Mouse (Mus musculus): ENCODE data around the gene Syne4. TPM values are rescaled to one million over a fixed set of nuclear protein-coding genes. Genes with fewer than 3 reads are reported as not detected.

The Syne4 gene
- polyA plus RNA-seq, 1 experiment, result 1.2 TPM

- peak overlapping the region; percentile 71 for H3K4me2 ChIP-seq (ENCODE audit: low read depth)
- peak overlapping the region; percentile 75 for H3ac ChIP-seq (ENCODE audit: control insufficient read depth, insufficient read length)
- H3K4me3 ChIP-seq, result peak overlapping the region; percentile 36
- peaks cover 12% of the 10 kb centered on the region for H3K27me3 ChIP-seq (ENCODE audit: control insufficient read depth, insufficient read depth, insufficient read length)
- H3K36me3 ChIP-seq (ENCODE audit: control insufficient read depth, insufficient read depth), result no peaks in the 10 kb centered on the region
- H3K79me2 ChIP-seq (ENCODE audit: control insufficient read depth, insufficient read depth), result no peaks in the 10 kb centered on the region
- TF ChIP-seq MYOG (IDR thresholded peaks at IDR 0.05; ENCODE audit: control insufficient read depth in 1 of 3, insufficient read depth in 1 of 3, insufficient read length in 2 of 3, low read depth in 2 of 3), result peak in 1 of 3 experiments; percentile 0
- TF ChIP-seq POLR2AphosphoS2 (IDR thresholded peaks at IDR 0.05; ENCODE audit: insufficient read length, low read depth), result peak; percentile 87
- TF ChIP-seq POLR2A (IDR thresholded peaks at IDR 0.05; ENCODE audit: insufficient read length, low read depth), result peak; percentile 83
- no peak for TF ChIP-seq E2F4 (IDR thresholded peaks at IDR 0.05; ENCODE audit: insufficient read depth)
These were observed 7.7 kb downstream of the Syne4 start for GRCm38 (mm10) chr7:30322285-30322667.

GRCm38 (mm10) chr7:30322865-30323264 is 8.3 kb downstream of the Syne4 start:
- H3K4me2 ChIP-seq (ENCODE audit: low read depth), result peak overlapping the region; percentile 71
- peaks cover 14% of the 10 kb centered on the region for H3K27me3 ChIP-seq (ENCODE audit: control insufficient read depth, insufficient read depth, insufficient read length)
- H3ac ChIP-seq (ENCODE audit: control insufficient read depth, insufficient read length), result no peak overlapping the region
- no peak for TF ChIP-seq USF1 (IDR thresholded peaks at IDR 0.05; ENCODE audit: low read depth)
- TF ChIP-seq MYOD1 (IDR thresholded peaks at IDR 0.05; ENCODE audit: control insufficient read depth in 1 of 3, insufficient read length in 2 of 3, low read depth in 2 of 3), result peak in 1 of 3 experiments; percentile 5
- H3K79me2 ChIP-seq (ENCODE audit: control insufficient read depth, insufficient read depth), result no peaks in the 10 kb centered on the region
- peak overlapping the region; percentile 36 for H3K4me3 ChIP-seq
- H3K36me3 ChIP-seq (ENCODE audit: control insufficient read depth, insufficient read depth), result no peaks in the 10 kb centered on the region

- H3K36me3 ChIP-seq (ENCODE audit: control insufficient read depth, insufficient read depth), result no peaks in the 10 kb centered on the region
These were observed 9.2 kb downstream of the Syne4 start, which contains the start of gene Sdhaf1 for GRCm38 (mm10) chr7:30323795-30324194. Gene Sdhaf1 (minus strand): TSS chr7:30323895.

GRCm38 (mm10) chr7:30324300-30324944 is 9.8 kb downstream of the Syne4 start:
- H3K4me3 ChIP-seq, result no peak overlapping the region
- H3K27me3 ChIP-seq (ENCODE audit: control insufficient read depth, insufficient read depth, insufficient read length), result peaks cover 14% of the 10 kb centered on the region
- H3K79me2 ChIP-seq (ENCODE audit: control insufficient read depth, insufficient read depth), result no peaks in the 10 kb centered on the region
- TF ChIP-seq MYOD1 (IDR thresholded peaks at IDR 0.05; ENCODE audit: control insufficient read depth in 1 of 3, insufficient read length in 2 of 3, low read depth in 2 of 3) (no peak), TCF3 (IDR thresholded peaks at IDR 0.05; ENCODE audit: insufficient read length, low read depth) (no peak), REST (IDR thresholded peaks at IDR 0.05; ENCODE audit: insufficient read depth, insufficient read length) (no peak)
- no peak overlapping the region for H3K4me2 ChIP-seq (ENCODE audit: low read depth)
- H3K36me3 ChIP-seq (ENCODE audit: control insufficient read depth, insufficient read depth), result no peaks in the 10 kb centered on the region
- no peak overlapping the region for H3ac ChIP-seq (ENCODE audit: control insufficient read depth, insufficient read length)

More at GRCm38 (mm10) chr7:30323795-30324194, 9.2 kb downstream of the Syne4 start, which contains the start of gene Sdhaf1:
- Histone ChIP-seq H3K4me3 (peak within 1 kb of the TSS; percentile 36), H3K4me2 (ENCODE audit: low read depth) (peak within 1 kb of the TSS; percentile 71), H3K79me2 (ENCODE audit: control insufficient read depth, insufficient read depth) (no peaks in the 10 kb centered on the region), H3K27me3 (ENCODE audit: control insufficient read depth, insufficient read depth, insufficient read length) (peaks cover 14% of the 10 kb centered on the region), H3ac (ENCODE audit: control insufficient read depth, insufficient read length) (no peak within 1 kb of the TSS)
- TF ChIP-seq REST (IDR thresholded peaks at IDR 0.05; ENCODE audit: insufficient read depth, insufficient read length), result no peak
- TF ChIP-seq E2F4 (IDR thresholded peaks at IDR 0.05; ENCODE audit: insufficient read depth), result no peak
- TF ChIP-seq POLR2A (IDR thresholded peaks at IDR 0.05; ENCODE audit: insufficient read length, low read depth), result no peak
- TF ChIP-seq USF1 (IDR thresholded peaks at IDR 0.05; ENCODE audit: low read depth), result no peak

GRCm38 (mm10) chr7:30325364-30325763 is 10.8 kb downstream of the Syne4 start:
- Histone ChIP-seq H3K79me2 (ENCODE audit: control insufficient read depth, insufficient read depth) (no peaks in the 10 kb centered on the region), H3K4me2 (ENCODE audit: low read depth) (no peak overlapping the region), H3K27me3 (ENCODE audit: control insufficient read depth, insufficient read depth, insufficient read length) (peaks cover 19% of the 10 kb centered on the region), H3ac (ENCODE audit: control insufficient read depth, insufficient read length) (no peak overlapping the region), H3K36me3 (ENCODE audit: control insufficient read depth, insufficient read depth) (no peaks in the 10 kb centered on the region), H3K4me3 (no peak overlapping the region)
- TF ChIP-seq TCF12 (IDR thresholded peaks at IDR 0.05; ENCODE audit: insufficient read depth, poor library complexity, severe bottlenecking) (no peak), TCF3 (IDR thresholded peaks at IDR 0.05; ENCODE audit: insufficient read length, low read depth) (no peak), E2F4 (IDR thresholded peaks at IDR 0.05; ENCODE audit: insufficient read depth) (no peak), MAX (IDR thresholded peaks at IDR 0.05; ENCODE audit: low read depth) (no peak), POLR2AphosphoS2 (IDR thresholded peaks at IDR 0.05; ENCODE audit: insufficient read length, low read depth) (no peak), POLR2A (IDR thresholded peaks at IDR 0.05; ENCODE audit: insufficient read length, low read depth) (no peak), MYOD1 (IDR thresholded peaks at IDR 0.05; ENCODE audit: control insufficient read depth in 1 of 3, insufficient read length in 2 of 3, low read depth in 2 of 3) (no peak), CEBPB (IDR thresholded peaks at IDR 0.05; ENCODE audit: insufficient read depth, poor library complexity, severe bottlenecking) (no peak), USF1 (IDR thresholded peaks at IDR 0.05; ENCODE audit: low read depth) (no peak), MYOG (IDR thresholded peaks at IDR 0.05; ENCODE audit: control insufficient read depth in 1 of 3, insufficient read depth in 1 of 3, insufficient read length in 2 of 3, low read depth in 2 of 3) (no peak), REST (IDR thresholded peaks at IDR 0.05; ENCODE audit: insufficient read depth, insufficient read length) (no peak), SRF (IDR thresholded peaks at IDR 0.05; ENCODE audit: control insufficient read depth, insufficient read length, low read depth) (no peak)
